Mouse (Mus musculus) ZHBTc4 (cell line): Measurements from ENCODE around the gene Nmt1.
A peak's percentile ranks its signal among the peaks of the same experiment; 100 is the strongest.

Experiments used
- DNase-seq: peaks from one replicate; pipeline ENCODE4 v3.0.0-alpha.2; 2011; ENCODE audit warnings: low read depth, low spot score

The Nmt1 gene

DNA sequence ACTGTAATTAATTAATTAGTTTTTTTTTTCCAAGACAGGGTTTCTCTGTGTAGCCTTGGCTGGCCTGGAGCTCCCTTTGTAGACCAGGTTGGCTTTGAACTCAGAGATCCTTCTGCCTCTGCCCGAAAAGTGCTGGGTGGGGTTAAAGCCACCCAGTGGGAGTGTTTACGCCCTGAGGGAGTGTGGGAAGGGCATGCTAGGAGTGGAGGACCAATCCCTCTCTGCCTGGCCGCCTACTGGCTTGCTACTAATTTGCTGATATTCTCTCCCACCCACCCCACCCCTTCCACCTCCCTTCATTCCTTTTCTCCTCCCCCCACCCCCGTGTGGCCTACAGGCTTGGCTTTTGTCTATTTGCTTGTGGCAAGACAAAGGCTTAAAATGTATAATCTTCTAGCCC, 78.4 kb downstream of the Nmt1 start:
- DNase-seq, result peak; percentile 91

- peak; percentile 12 for DNase-seq
These were observed 83.3 kb downstream of the Nmt1 start for GRCm38 (mm10) chr11:103111301-103111700.

GRCm38 (mm10) chr11:103111881-103112551, 84.0 kb downstream of the Nmt1 start:
- peak; percentile 92 for DNase-seq

GRCm38 (mm10) chr11:103112552-103112912, 84.5 kb downstream of the Nmt1 start:
- peak; percentile 68 for DNase-seq

- peak; percentile 28 for DNase-seq
These were observed 85.0 kb downstream of the Nmt1 start for GRCm38 (mm10) chr11:103113005-103113404.

GRCm38 (mm10) chr11:103113771-103114170, 85.8 kb downstream of the Nmt1 start:
- peak; percentile 12 for DNase-seq

DNA sequence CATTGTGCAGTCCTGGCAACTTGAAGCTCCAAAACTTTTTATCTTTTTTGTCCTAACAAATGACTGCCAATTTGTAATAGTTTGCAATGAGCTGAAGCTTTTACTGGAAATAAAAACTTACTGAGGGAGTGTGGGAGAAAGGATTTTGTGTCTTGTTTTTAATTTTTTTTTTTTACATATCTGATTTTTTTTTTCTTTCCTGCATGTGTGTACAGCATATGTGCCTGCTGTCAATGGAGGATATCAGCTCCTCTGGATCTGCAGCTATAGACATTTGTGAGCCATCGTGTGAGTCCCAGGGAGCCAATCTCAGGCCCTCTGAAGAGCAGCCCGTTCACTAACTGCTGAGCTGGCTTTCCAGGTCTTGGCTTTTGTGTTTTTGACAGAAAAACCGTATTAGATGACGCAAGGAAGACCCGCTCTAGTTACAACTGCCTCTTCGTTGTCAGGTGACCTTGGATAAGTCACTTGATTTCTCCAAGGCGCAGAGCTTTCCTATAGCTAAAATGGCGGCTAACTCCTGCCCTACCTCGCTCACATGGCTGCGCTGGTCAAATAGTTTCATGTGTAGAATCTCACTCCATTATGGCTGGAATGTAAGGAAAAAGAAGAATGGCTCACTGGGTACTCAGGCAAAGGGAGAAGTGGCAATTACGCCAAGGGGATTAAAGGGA, 86.4 kb downstream of the Nmt1 start:
- peak; percentile 85 for DNase-seq

GRCm38 (mm10) chr11:103115163-103116007, 87.4 kb downstream of the Nmt1 start:
- DNase-seq, result peak; percentile 94

GRCm38 (mm10) chr11:103116008-103116818, 88.2 kb downstream of the Nmt1 start, which contains the start of gene Hexim1:
Gene Hexim1 (plus strand): TSS chr11:103116231.
- peak; percentile 100 for DNase-seq

GRCm38 (mm10) chr11:103116959-103117590, 89.1 kb downstream of the Nmt1 start:
- DNase-seq, result peak; percentile 50

DNA sequence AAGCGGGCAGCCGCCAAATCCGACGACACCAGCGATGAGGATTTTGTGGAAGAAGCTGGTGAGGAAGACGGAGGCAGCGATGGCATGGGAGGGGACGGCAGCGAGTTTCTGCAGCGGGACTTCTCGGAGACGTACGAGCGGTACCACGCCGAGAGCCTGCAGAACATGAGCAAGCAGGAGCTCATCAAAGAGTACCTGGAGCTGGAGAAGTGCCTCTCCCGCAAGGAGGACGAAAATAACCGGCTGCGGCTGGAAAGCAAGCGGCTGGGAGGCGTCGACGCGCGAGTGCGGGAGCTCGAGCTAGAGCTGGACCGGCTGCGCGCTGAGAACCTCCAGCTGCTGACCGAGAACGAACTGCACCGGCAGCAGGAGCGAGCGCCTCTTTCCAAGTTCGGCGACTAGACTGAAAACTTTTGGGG, 89.6 kb downstream of the Nmt1 start:
- peak; percentile 42 for DNase-seq
